Mouse (Mus musculus) right cerebral cortex, adult 2 months (tissue): Measurements from ENCODE around the gene F2rl2.

Experiments
- DNase-seq, 2 experiments: peaks; one replicate each; pipeline ENCODE4 v3.0.0; 2021 to 2022; ENCODE audit warnings: low spot score in 2 of 2

The F2rl2 gene

DNA sequence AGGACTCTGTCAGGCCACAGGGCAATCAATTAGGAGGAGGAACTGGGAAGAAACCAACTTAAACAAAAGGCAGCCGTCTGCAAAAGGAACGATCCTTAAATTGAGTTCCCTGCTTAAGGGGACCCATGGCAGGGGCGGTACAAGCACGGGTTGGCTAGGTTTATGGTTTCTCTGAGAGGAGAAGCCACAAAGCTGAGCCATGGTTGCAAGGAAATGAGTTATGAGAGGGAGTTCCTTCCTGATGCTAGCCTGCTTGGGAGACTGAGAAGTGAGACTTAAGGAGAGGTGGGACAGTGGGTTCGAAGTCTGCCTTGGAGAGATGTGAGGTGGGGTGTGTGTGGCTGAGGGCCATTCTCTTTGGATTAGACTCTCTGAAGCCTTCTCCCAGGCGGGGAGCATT lies 1.2 kb downstream of the F2rl2 start:
- DNase-seq = no peak

- no peak for DNase-seq
These were observed 6.7 kb downstream of the F2rl2 start for GRCm38 (mm10) chr13:95703376-95703775.

DNA sequence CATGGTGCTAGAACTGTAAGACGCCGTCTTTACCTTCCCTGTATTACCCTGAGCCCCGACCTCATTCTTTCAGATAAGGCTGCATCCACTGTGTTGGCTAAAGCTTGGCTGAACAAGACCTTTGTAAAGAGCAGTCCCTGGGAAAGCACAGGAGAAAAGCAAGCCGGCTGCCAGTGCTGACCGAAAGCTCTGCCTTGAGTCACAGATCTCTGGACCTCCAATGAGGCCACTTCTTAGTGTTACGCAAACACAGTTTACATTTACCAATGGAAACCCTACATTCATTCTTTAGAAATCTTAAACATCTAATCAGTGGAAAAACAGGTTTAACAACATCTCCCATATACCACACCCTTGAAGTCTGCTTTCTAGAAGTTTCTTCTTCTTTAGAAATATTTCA lies 8.9 kb downstream of the F2rl2 start:
- no peak for DNase-seq

GRCm38 (mm10) chr13:95712054-95712453 lies 15.4 kb downstream of the F2rl2 start:
- no peak for DNase-seq

DNA sequence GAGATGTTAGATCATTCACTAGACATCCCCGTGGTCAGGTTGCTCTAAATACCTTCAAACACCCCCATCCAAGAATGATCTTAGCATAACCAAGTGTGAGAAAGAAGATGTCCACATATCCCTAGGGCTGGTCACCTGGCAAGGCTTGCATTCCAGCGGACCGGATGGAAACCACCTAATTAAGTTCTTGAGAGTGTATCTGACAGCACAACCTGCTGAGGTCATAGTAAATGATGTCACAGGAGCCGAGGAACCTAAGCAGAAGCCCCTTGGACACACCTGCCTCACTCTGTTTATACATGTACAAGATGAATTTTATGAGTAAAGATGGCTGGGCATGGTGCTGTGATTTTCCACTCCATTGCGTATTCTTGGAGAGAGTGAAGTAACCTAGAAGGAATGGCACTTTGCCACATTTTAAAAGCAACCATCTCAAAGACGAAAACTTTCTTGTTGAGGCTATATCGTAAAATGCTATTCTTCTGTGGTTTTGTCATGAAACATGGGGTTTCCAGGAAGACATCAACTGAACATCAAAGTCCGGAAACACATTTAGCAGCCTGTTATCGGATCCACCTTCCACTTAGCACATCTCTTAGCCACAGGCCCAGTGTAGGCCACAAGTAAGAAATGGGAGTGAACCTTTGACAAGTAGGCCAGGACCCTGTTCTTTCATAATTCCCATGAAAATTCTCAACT lies 16.1 kb downstream of the F2rl2 start:
- DNase-seq = no peak

GRCm38 (mm10) chr13:95714271-95714975 lies 17.8 kb downstream of the F2rl2 start:
- no peak for DNase-seq

DNA sequence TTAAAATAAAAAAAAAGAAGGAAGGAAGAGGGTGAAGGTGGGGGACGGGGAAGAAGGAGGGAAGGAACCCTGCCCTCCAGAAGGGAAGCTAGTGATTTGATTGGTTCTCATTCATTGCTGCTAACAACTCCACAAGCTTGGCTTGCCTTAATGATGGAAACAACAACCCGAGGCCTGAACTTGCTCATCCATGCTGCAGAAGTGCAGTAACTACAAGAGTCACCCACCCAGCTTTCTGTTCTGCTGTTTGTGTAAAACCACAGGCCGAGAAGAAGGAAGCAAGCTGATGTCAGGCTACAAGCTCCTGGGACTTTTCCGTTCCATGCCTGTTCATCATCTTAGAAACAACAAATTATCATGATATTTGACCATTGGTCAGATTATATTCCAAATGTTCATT lies 18.7 kb downstream of the F2rl2 start:
- DNase-seq = no peak

DNA sequence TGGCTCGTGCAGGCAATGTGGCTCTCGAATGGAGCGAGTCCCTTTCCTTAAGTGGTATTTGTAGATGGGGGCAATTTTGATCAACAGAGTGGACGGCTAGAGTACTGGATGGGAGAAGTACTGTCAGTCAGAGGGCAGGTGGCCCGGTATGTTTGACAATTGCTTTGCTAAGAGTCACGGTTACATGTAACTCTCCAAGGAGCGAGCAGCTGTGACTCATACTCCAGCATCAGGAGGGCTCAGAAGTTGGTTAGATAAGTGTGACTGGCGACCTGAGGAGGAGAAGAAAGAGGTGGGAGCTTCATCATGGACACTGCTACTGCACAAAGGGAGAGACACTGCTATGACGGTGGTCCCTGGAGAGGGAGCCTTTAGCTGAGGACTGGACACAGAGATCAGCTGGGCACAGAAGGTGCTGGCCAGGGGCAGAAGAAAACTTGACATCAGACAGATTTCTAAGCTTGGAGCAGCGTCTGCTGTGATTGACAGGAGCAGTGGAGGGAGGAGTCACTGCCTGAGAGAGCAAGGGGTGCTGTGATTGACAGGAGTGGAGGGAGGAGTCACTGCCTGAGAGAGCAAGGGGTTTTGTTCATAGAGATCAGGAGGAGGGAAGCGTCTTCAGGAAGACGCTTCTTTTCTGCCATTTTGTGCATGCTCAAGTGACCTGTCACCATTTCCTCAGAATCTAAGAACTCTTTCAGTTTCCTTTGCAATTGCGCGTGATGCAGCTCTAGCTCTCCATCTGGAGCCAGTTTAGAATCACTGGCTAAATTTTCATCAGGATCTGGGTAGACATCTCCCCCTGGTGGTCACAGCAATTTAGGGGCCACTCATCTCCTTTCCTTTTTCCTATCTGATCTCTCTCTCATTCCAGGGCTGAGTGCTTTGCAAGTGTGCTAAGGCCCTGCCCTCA lies 22.9 kb downstream of the F2rl2 start:
- DNase-seq = peak; percentile 84 to 85

DNA sequence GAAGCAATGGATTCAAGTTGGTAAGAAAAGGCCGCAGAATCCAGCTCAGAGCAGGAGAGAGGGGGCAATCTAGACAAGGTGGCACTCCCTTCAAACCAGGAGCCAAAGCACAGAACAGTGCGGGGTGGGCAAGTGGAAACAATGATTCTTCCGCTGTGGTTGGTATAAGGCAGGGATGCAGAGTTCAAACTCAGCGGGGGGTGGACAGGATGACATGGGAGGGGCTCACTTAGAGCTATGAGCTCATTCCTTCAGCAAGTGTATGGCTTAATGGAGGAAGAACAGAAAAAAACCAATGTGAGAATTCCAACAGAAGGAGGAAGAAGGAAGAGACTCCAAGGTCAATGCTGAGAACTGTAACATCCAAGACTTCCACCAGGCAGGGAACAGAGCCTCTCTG lies 33.8 kb downstream of the F2rl2 start:
- DNase-seq = no peak

DNA sequence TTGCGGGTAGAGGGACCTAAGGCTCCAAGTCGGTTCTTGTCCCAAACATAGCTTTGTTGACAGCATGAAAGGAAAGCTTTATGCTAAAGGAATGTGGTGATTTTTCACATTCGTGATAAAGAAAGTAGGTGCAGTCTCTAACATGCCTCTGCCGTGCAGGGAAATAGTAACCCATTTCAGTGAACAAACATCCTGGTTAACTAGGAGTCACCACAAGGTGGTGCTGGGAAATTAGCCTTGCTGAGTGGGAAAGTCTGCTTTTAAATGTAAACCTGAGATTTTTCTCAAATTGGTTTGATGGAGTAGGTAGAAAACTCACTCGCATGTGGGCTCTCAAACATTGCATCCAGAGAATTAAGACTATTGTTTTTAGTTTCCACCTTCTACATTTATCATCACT lies 43.0 kb downstream of the F2rl2 start:
- DNase-seq = peak; percentile 50 to 51

DNA sequence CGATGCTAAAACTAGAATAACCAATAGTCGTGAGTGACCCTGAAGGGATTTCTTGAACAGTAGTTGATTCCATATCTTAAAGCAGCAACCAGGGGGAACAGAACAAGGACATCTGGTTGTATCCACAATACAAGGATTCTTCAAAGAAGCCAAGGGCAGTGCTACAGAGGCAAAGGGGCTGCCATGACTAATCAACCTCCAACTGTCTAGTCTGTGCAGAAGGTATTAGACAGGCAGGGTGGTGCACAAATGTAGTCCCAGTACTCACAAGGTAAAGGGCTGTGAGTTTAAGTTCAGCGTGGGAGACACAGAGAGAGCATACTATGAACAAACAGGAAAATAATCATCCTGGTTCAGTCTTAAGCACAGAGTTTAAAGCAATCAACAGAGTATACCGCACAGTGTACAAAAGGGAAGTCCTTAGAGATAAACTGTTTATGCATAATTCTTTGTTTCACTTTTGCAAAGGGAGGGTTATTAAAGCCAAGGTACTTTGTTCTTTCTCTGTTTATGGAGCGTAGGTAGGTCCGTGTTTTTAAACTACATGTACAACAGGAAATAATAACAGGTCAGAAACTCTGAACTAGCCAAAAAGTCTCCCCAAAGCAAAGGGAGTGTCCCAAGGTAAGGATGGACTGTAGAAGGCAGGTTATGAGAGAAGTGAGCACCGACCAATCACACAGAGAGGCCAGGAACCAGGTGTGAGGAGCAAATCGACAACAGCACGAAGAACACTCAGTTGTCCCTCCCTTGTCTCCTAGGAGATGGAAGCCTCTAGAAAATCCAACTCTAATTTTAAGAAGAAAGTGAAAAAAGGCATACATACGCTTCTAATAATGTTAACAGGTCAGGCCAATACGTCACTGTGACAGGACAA lies 45.4 kb downstream of the F2rl2 start:
- DNase-seq = no peak

DNA sequence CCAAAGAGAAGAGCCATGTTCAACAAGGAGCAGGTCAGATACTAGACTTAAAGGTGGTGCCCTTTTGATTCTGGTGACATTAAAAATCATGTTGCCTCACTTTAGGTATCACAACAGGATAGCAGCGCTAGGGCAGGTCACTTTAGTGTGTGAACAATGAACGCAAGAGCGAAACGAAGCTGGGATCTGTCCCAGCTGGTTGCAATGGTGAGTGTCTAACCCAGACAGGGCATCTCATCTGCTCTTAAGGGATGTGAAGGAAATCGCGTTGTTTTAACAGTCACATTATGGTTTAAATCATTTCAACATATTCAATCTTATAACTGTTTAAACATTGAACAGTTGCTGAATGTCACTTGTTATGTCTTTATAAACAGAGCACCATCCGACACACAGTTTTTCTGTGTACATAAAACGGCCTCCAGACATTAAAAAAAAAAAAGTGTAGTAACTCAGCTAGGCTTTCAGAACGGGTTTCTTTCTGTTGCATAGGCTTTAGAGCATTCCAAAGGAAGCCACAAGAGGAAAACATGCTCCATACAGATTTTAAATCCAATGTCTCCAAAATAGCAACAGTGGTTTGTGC lies 46.3 kb downstream of the F2rl2 start:
- DNase-seq = no peak

- DNase-seq = no peak
These were observed 48.8 kb downstream of the F2rl2 start for GRCm38 (mm10) chr13:95745451-95745850.

DNA sequence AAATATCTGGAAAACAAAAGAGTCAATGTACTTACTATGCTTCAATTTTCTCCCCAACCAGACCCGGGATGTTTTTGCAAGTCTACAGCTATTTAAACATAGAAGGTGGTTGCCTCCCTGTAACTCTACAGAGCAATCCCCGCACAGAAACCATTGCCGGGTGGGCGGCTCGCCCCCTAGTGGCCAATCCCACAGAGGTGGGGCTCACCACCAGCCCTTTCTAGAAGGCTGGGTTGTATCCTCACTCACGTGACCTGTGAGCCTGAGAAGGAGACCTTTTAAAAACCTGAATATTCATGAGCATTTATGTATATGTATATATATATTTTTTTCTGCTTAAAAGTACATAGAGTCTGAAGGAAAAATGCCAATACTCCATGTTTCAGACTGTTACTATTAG lies 49.9 kb downstream of the F2rl2 start:
- peak; percentile 33 to 45 for DNase-seq

DNA sequence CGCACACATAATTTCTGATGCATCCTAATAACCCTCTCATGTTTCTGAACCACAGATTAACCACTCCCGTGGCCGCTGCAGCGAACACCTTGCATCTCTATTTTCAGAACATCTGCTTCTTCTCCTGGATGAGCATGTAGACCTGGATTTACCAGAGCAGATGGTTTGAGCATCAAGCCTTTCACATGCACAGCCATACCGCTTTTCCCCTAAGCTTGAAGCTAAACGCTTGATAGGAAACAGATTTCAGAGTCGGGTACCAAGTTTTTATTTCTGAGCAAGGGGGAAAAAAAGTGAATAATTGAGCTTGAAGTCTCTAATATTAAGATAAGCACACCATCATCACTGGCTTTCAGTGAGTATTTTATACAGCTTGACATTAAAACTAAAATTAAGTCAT lies 50.4 kb downstream of the F2rl2 start:
- DNase-seq = no peak

DNA sequence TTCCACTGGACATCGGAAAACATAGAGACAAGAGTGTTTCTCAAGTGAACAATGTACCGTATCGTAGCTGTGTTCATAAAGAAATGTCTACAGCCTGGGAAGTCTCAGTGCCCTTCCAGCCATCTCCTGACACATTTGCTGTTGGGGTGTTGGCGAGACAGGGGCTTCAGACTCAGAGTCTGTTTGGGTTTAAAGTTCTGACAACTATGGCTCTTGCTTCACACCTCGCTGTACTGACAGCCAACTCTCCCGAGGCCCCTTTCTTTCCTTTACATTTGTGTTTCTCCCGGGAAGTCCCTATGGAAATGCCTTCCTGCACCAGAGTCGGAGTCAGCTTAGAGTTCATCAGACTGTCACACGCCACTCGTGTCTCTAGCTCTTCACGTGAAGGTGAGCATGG lies 50.9 kb downstream of the F2rl2 start:
- DNase-seq = no peak
